Mouse (Mus musculus): ENCODE data around the gene Gm39115. TPM values are rescaled to one million over a fixed set of nuclear protein-coding genes. Genes with fewer than 3 reads are reported as not detected.
"Not testable (repeated sequence)": the region's sequence is repeated elsewhere in the genome, so short reads cannot be mapped to it uniquely, and the experiment has no call there.

Gm39115 gene
- total RNA-seq (2017), result not detected in 2 replicates

DNA sequence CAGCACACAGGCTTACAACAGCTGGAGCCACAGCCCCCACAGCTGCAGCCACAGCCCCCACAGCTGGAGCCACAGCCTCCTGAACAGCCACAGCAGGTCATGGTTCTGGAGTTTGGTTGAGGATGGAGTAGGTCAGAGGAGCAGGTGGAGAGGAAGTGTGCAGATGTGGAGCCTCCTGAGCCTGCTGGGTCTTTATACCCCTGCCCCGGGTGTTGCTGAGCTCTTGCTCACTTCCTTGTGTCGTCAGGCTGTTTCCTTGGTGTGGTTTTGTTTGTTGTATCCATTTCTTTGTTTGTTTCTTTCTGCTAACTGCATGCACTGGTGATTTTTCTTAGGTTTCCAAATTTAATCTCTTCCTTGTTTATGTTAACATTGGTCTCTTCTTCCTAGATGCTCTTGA is at the start of gene Gm39115:
Gene Gm39115, minus strand, starts transcription at position 101 of the 400 bp plus-strand sequence.
- ATAC-seq (ENCODE audit: extremely low read depth, insufficient number of reproducible peaks, low FRiP score, poor library complexity, severe bottlenecking), result not testable (repeated sequence)

DNA sequence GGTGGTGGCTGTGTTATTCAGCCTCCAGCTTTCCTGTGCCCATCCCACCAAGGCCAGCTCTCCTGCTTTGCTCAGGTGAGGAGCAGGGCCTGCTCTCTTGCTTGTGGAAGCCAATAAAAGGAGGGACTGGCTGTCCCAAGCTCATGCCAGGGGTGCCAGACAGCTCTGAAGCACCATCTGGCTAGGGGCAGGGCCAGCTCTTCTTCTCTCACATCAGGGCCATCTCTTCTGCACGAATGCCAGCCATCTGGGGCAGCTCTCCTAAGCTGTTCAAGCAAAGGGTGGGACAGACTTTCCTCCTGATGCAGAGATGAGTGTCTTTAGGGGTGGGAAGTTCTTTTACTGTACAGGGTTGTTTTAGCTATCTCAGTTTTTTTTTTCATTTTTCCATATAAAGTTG is 45.2 kb upstream of the Gm39115 start:
- no peak for ATAC-seq (ENCODE audit: extremely low read depth, insufficient number of reproducible peaks, low FRiP score, poor library complexity, severe bottlenecking)

DNA sequence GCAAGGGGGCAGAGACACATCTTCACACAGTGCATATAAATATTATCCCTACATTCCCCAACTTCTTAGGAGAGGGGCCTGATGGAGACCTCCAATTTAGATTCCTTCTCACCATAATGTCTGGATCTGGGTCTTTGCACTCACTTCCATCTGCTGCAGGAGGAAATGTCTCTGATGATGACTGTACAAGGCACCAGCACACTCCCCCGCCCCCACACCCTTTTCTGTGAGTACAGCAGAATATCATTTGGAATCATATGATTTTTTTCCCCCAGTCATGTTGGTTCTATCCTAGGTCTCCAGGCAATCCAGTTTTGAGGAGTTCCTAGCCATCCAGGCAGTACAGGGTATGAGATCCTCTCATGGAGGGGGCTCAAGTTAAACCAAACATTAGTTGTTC is 42.9 kb upstream of the Gm39115 start:
- no peak for ATAC-seq (ENCODE audit: extremely low read depth, insufficient number of reproducible peaks, low FRiP score, poor library complexity, severe bottlenecking)

DNA sequence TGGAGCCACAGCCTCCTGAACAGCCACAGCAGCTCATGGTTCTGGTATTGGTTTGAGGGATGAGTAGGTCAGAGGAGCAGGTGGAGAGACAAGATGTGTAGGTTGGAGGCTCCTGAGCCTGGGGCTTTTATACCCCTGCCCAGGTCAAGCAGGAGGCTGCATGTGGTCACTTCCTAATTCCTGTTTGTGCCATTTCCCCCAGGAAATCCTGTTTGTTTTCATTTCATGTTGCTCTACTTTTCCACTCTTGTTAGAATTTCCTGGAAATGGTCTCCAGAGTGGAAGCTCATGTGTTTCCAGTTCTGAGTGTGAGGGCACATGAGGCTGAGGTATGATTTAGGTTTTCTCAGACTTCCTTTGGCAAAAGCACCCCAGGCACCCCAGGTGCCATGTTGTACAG is 40.1 kb upstream of the Gm39115 start, which contains the start of gene Krtap5-2:
Gene Krtap5-2, minus strand, starts transcription at position 101 of the 400 bp plus-strand sequence.
- ATAC-seq (ENCODE audit: extremely low read depth, insufficient number of reproducible peaks, low FRiP score, poor library complexity, severe bottlenecking), result not testable (repeated sequence)

DNA sequence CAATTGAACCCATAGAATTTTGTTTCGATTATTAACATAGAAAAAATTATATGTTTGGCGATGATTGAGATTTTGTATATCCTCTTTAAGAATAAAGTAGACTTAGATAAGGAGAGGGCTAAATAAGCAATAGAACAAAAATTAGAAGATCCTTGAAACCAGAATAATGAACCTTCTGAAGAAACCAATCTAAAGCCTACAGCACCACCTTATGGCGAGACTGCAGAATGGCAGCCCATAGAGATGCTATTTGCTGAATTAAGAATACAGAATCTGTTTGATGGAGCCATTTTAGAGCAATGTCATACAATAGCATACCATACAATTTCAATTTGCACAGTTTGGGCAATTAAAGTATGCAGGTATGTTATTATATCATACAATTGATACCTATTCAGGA is 34.0 kb upstream of the Gm39115 start:
- no peak for ATAC-seq (ENCODE audit: extremely low read depth, insufficient number of reproducible peaks, low FRiP score, poor library complexity, severe bottlenecking)

DNA sequence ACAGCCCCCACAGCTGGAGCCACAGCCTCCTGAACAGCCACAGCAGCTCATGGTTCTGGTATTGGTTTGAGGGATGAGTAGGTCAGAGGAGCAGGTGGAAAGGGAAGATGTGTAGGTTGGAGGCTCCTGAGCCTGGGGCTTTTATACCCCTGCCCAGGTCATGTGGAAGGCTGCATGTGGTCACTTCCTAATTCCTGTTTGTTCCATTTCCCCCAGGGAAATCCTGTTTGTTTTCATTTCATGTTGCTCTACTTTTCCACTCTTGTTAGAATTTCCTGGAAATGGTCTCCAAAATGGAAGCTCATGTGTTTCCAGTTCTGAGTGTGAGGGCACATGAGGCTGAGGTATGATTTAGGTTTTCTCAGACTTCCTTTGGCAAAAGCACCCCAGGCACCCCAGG is 29.8 kb upstream of the Gm39115 start, which contains the start of gene Gm4553:
Gene Gm4553, minus strand, starts transcription at position 101 of the 400 bp plus-strand sequence.
- not testable (repeated sequence) for ATAC-seq (ENCODE audit: extremely low read depth, insufficient number of reproducible peaks, low FRiP score, poor library complexity, severe bottlenecking)

DNA sequence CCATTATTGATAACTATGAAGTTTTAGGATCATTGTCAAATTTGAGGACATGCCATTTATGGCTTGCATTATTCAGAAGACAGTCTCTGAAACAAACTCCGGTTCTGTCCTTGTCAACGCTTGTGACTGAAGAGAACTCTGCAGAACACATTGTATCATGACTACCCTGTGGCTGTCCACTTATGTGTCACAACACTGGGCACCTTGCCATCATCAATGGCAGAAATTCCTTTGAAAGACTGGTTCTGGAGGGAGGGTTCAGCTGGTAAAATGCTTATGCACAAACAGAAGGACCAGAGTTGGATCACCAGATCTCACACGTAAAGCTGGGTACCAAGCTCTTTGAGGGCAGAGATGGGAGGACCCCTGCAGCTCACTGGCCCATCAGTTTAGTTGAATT is 23.5 kb upstream of the Gm39115 start:
- no peak for ATAC-seq (ENCODE audit: extremely low read depth, insufficient number of reproducible peaks, low FRiP score, poor library complexity, severe bottlenecking)

DNA sequence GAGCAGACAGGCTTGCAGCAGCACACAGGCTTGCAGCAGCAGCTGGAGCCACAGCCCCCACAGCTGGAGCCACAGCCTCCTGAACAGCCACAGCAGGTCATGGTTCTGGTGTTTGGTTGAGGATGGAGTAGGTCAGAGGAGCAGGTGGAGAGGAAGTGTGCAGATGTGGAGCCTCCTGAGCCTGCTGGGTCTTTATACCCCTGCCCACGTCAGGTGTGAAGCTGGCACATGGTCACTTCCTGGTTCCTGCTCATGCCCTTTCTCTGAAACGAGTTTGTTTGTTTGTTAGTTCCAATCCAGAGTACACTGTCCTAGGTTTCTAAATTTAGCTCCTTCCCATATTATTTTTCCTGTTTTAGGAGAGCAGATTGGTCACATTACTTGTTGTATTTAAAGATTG is 21.2 kb upstream of the Gm39115 start, which contains the start of gene Gm29735:
Gene Gm29735, minus strand, starts transcription at position 101 of the 400 bp plus-strand sequence.
- not testable (repeated sequence) for ATAC-seq (ENCODE audit: extremely low read depth, insufficient number of reproducible peaks, low FRiP score, poor library complexity, severe bottlenecking)

DNA sequence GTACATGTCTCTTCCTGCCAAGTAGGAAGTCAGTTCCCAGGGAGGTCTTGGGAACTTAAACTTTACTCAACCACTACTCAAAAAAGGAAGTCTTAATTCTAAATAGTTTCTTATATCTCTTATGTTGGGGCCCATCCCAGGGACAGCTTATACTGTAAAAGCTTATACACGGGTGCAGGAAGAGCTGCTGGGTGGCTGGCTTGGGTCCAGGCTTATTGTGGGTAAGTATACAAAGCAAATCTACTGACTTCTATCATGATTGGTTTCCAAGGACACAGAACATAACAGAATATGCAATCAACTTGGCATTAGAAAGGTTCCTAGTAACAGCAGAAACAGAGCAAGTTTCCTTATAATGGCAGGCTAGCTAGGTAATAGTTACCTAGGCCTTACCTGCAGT is 19.5 kb upstream of the Gm39115 start:
- no peak for ATAC-seq (ENCODE audit: extremely low read depth, insufficient number of reproducible peaks, low FRiP score, poor library complexity, severe bottlenecking)

DNA sequence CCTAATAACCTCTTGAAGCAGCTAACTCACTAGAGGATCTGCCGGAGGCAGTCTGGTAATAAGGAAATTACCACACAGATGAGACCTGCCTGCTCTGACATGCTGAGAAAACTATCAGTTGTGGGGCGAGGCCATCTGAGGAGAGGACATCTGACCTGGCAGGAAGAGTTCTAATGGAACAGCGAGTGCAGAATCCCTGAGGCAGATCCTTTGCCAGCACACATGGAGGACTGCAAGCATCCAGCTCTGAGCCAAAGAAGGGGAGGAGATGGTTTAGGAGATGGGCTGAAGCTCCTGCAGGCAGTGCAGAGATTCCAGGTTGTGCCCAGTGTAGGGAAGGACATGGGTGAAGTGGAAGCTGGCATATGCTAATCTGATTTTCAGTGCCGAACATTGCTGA is 16.4 kb upstream of the Gm39115 start:
- no peak for ATAC-seq (ENCODE audit: extremely low read depth, insufficient number of reproducible peaks, low FRiP score, poor library complexity, severe bottlenecking)

DNA sequence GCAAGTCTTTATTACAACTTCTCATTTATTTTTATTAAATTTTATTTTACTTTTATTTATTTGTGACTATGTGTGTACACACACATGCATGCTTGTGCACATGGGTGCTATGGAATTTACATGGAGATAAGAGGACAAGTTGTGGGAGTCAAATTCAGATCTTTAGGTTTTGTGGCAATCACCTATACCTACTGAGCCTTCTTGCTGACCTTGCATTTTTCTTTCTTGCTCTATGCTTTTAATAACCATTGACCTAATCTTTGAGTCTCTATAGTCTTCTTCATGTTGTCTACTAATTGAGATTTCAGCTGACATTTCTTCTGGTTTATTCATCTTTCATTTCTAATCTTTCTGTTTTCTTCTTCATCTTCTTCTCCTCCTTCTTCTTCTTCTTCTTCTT is 12.8 kb upstream of the Gm39115 start:
- ATAC-seq (ENCODE audit: extremely low read depth, insufficient number of reproducible peaks, low FRiP score, poor library complexity, severe bottlenecking), result no peak

DNA sequence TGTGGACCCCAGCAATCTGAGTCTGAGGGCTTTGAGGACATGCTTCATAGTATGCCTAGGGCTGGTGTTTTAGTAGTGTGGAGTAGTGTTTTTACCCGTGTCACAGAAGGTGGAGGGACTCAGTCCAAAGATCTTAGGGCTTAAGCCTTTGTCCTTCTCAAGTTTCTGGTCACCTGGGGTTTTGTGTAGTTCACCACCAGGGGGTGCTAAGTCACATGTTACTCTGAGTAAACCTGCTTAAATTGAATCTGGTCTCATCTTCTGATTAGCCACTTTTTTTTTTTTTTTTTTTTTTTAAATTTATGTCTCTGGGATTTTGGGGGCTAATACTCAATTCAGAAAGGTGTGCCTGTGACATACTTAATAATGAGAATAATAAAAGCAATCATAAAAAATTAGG is 10.2 kb upstream of the Gm39115 start:
- no peak for ATAC-seq (ENCODE audit: extremely low read depth, insufficient number of reproducible peaks, low FRiP score, poor library complexity, severe bottlenecking)

DNA sequence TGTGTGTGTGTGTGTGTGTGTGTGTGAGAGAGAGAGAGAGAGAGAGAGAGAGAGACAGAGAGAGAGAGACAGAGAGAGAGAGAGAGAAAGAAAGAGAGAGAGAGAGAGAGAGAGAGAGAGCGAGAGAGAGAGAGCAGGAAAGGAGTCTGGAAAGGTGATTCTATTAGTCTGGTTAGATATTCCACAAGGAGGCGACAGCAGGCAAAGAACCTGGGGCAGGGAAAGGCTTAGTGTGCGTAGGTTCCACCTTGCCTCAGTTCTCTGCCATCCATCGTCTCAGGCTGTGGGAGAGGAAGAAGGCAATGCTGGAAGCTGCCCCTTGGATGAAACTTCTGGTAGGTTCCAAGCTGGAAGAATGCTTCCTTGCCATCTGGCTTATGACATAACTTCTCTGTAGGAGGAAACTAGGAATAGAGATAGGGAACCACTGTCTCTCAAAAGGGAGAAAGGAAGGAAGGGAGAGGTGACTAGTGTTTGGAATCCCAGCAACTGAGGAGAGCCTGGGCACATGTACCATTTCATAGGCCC is 9.6 kb upstream of the Gm39115 start:
- no peak for ATAC-seq (ENCODE audit: extremely low read depth, insufficient number of reproducible peaks, low FRiP score, poor library complexity, severe bottlenecking)

DNA sequence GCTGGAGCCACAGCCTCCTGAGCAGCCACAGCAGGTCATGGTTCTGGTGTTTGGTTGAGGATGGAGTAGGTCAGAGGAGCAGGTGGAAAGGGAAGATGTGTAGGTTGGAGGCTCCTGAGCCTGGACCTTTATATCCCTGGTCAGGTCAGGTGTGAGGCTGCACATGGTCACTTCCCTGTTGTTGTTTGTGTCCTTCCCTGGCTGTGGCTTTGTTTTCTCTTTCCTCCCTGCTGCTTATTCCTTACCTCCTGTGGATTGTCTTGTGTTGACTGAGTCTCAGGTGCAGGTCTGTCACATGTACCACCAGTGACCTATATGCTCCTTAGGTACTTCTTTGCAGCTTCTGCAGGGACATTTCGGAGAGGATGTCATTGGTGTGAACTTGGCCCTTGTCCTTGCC is 8.7 kb upstream of the Gm39115 start, which contains the start of gene Gm45337:
Gene Gm45337, minus strand, starts transcription at position 101 of the 400 bp plus-strand sequence.
- ATAC-seq (ENCODE audit: extremely low read depth, insufficient number of reproducible peaks, low FRiP score, poor library complexity, severe bottlenecking), result no peak

DNA sequence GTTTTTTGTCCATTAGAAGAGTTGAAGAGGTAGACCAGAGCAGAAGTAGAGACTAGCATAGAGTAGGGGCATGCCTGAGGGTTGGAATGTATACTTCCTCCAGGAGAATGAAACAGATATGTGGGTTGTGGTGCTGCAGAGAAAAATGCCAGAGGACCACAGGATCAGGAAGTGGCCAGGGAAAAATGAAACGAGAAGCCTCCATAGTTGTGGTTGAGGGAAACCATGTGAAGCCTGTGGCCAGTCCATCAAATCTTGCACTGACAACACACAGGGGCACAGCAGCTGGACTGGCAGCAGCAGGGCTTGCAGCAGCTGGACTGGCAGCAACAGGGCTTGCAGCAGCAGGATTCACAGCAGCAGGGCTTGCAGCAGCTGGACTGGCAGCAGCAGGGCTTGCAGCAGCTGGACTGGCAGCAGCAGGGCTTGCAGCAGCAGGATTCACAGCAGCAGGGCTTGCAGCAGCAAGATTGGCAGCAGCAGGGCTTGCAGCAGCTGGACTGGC is 7.7 kb upstream of the Gm39115 start:
- not testable (repeated sequence) for ATAC-seq (ENCODE audit: extremely low read depth, insufficient number of reproducible peaks, low FRiP score, poor library complexity, severe bottlenecking)

DNA sequence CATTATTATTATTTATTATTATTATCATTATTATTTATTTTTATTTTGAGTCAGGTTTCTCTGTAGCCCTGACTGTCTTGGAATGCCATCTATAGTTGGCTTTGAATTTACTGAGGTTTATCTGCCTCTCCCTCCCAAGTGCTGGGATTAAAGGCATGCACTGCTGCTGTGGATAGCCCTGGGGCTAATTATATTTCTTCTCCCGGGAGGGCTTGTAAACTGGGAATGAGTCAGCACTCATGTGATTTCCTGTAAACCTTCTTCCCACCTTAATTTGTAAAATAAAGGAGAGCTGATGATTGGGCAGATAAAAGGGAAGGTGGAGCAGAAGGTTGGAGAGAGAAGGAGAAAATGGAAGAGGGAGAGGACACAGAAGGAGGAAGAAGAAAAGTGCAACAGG is 4.9 kb upstream of the Gm39115 start:
- ATAC-seq (ENCODE audit: extremely low read depth, insufficient number of reproducible peaks, low FRiP score, poor library complexity, severe bottlenecking), result no peak

DNA sequence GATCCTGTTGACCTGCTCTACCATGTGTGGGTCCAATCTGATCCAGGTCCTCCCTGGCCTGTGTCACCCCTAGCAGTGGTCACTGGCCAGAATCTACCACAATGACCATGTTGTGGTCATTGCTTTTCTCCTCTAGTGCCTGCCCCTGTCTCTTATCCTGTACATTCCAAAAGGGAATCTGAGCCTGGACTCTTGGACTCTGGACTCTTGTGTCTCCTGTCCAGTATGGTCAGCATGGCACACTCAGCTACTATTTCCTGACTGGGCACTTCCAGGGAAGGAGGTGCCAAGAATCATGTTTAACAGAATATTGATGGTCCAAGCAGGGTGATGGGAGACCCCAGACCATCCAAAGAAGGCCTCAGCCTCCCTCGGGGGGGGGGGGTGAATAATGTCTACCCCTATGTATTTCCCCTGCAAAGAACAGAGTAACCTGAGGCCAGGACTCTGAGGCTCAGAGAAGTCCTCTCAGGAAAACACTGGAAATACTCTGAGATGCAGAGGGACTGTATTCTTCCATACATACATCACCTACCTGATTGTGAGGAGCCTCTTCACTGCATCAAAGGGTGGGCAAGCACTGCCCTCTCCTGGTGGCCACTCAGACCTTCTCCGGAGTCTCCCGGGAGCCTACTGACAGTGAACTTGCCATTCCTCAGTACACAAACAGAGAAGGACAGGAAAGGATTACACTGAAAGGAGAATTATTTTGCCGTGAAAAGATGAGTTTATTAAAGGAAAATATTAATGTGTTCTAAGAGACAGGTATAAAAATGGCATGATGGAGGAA is 1.4 kb downstream of the Gm39115 start:
- ATAC-seq (ENCODE audit: extremely low read depth, insufficient number of reproducible peaks, low FRiP score, poor library complexity, severe bottlenecking), result no peak

DNA sequence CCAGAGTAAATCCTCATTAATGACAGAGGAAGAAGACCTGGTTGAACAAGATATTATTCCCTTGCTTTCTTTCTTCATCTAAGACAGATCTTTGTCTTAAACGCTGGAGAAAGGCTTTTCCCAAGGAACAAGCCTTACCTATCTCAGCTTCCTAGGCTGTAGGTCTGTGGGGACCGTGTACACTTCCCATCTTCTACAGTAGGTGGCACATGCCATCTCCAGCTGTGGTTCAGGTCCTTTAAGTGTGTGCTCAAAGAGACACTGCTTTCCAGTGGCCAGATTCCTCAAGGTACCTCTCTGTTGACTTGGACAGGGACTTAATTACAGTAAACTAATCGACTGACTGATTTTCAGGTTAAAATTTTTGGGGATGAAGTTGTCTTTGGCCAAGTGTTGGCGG is 7.0 kb downstream of the Gm39115 start:
- no peak for ATAC-seq (ENCODE audit: extremely low read depth, insufficient number of reproducible peaks, low FRiP score, poor library complexity, severe bottlenecking)

DNA sequence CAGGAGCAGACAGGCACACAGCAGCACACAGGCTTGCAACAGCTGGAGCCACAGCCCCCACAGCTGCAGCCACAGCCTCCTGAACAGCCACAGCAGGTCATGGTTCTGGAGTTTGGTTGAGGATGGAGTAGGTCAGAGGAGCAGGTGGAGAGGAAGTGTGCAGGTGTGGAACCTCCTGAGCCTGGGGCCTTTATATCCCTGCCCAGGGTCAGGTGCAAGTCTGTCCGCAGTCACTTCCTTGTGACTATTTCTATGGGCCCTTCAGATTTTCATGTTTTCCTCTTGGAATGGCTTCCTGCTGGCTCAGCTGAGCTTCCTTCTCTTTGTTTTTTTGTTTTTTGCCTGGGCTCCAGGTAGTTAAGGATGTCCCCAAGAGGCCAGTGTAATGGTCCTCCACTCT is 15.2 kb downstream of the Gm39115 start, which contains the start of gene Gm45618:
Gene Gm45618, minus strand, starts transcription at position 101 of the 400 bp plus-strand sequence.
- not testable (repeated sequence) for ATAC-seq (ENCODE audit: extremely low read depth, insufficient number of reproducible peaks, low FRiP score, poor library complexity, severe bottlenecking)

DNA sequence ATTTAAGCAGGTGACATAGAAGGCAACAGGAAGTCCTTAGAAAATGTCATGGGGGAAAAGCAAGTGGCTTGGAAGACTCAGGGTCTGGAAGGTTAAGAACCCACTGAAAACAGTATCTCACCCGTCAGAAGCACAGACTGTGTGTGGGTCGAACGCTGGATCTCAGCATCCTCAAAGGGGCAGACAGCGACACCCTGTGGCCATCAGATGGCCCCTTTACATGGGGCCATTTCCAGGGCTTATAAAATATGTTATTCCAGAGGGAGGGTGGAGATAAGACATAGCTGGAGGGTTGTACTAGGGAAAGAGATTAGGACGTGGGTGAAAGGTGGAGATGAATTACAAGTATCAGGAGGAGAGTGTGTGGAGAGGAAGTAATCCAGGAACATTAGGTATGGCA is 16.2 kb downstream of the Gm39115 start:
- no peak for ATAC-seq (ENCODE audit: extremely low read depth, insufficient number of reproducible peaks, low FRiP score, poor library complexity, severe bottlenecking)
